Mouse (Mus musculus): Measurements from ENCODE around the gene Krt222.

DNA sequence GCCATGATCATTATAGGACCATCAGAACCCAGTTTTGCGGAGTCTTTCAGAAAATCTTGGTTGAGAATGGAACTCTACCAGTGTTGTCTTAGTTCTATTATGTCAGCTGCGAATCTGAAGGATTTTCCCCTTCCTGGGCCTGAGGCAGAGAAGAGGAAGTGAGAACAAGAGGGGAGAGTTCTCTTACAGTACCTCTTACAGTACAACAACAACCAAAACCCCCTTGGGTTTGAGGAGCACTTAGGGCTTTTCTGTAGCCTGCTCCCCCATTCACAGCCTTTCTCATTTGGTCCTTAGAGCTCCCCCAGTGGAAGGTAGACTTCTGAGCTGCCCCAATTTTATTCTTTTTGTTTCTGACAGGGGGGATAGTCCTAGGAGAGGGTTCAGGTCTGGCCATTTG is 57.0 kb downstream of the Krt222 start:
- no peak for TF ChIP-seq POLR2A (IDR thresholded peaks at IDR 0.05; ENCODE audit: borderline replicate concordance, control insufficient read depth, low read depth, low read length)
- TF ChIP-seq CTCF (IDR thresholded peaks at IDR 0.05; ENCODE audit: control insufficient read depth, insufficient read depth, low read length): no peak
